Mouse (Mus musculus) erythroblast, adult 5-6 weeks (primary cell): ENCODE measurements at regions not wholly inside any gene's neighbourhood (a gene's known extent, or its start where the extent isn't known, plus 50 kb on each side); places are given as distances from the start of the nearest gene placed in this dataset.

ENCODE experiments used
- ATAC-seq: replicated peaks from 2 replicates; pipeline ENCODE4 v1.8.0; 2016; ENCODE audit warnings: moderate number of reproducible peaks, mild to moderate bottlenecking, moderate TSS enrichment, inconsistent platforms; ENCODE audit not compliant: poor library complexity, low FRiP score, severe bottlenecking

GRCm38 (mm10) chr9:115476205-115476604, 166.0 kb upstream of the Stt3b start:
- ATAC-seq, result no peak

GRCm38 (mm10) chr9:115477556-115478220, 167.5 kb upstream of the Stt3b start:
- no peak for ATAC-seq

DNA sequence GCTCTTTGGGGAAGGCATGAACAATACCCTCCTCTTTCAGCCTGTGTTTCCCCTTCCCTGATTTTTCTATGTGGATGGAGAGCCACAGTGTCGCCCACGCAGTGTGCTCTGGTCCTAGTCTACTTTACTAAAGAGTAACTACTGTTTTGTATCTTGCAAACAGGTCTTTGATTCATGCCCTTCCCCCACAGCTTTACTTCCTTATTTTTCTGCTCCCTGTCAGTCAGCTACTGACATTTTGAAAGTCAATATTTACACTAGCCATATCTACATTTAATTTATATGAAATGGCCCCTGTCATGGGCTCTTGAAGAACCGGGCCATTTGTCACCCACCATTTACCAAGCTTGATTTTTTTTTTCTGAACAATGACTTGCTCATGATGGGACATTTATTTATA, 168.7 kb upstream of the Stt3b start:
- no peak for ATAC-seq

DNA sequence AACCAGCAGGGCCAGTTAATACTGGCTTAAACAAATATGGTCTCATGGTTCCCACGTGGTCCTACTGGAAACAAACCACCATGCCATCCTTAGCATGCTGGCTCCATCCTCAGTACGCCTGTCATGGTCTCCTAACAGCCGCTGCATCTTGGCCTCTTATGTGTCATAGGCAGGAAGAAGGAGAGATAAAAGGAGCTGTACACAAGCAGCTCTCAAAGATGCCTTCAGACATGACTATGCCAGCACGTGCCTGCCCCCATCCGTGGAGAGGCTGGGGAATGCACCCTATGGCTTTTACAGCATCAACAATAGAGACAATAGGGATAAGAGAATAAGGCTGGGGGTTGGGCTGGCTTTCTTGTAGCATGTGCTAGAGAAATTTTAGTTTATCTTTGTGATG, 171.0 kb upstream of the Stt3b start:
- no peak for ATAC-seq

DNA sequence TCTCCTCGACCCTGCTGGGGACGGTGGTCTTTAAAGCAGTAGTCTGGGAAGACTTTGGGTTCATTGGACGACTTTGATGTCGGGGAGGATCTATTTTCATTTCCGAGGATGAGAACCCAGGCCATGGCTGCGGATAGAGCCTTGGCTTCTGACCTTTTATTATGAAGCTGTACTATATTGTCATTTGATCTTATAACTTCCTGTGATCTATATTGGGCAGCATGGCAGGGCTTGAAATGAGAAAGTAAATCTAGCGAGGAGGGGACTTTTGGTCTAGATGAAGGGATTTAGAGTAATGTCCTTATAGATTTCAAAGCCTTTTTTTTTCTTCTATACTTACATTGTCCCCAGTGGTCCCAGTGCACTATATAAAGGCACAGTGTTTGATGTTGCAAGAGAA, 172.8 kb upstream of the Stt3b start:
- no peak for ATAC-seq

- no peak for ATAC-seq
These were observed 173.5 kb upstream of the Stt3b start for GRCm38 (mm10) chr9:115483721-115484120.

DNA sequence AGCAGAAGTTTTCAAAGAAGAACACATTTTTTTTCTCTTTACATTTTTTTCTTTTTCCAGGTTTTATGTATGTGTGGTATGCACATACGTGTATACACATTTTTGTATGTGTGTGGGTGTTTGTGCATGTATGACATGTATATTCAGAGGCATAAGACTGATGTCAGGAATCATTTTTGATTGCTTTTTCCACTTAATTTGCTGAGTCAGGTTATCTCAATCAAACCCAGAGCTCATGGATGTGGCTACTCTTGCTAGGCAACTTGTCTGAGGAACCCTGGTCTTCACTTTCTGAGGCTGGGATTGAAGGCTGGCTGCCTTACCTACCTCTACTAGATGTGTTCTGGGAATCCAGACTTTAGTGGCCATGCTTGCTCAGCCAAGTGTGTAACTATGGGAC, 174.2 kb upstream of the Stt3b start:
- no peak for ATAC-seq

DNA sequence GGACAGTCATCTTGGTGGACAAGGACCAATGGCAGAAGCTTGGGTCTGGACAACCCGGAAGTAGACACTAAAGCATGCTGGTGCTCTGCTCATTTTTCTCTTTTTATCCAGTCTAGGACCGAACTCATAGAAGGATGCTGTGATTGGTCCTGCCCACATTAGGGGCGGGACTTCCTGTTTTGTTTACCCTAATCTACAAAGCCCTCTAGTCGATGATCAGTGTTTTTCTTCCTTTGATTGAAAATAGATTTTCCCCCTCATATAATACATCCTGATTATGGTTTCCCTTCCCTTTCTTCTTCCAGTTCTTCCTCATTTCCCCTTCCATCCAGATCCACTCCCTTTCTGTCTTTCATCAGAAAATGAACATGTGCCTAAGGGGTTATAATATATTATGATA, 175.0 kb upstream of the Stt3b start:
- ATAC-seq, result no peak

DNA sequence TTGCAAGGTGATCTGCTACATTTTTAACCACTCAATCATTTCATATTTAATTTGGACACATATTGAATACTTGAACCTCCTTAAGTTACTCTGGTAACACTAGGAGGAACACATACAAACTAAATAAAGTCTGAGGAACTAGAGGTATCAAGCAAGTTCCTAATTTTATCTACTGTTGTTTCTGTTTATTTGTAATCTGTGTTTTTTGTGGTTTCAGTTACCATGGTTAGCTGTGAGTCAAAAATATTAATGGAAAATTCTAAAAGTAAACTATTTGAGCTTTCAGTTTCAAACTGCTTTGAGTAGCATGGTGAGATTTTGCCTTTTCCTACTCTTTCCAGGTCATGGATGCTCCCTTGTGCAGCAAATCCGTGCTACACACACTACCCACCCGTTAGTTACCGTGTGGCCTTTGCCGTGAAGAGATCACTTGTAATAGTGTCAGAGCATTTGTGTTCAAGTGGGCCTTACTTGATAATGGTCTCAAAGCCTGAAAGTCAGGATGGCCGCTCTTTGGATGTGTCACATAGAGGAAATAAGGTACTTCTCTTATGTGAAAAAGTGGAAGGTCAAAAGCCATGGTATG, 177.0 kb upstream of the Stt3b start:
- no peak for ATAC-seq

- no peak for ATAC-seq
These were observed 178.9 kb upstream of the Stt3b start for GRCm38 (mm10) chr9:115488913-115489809.

DNA sequence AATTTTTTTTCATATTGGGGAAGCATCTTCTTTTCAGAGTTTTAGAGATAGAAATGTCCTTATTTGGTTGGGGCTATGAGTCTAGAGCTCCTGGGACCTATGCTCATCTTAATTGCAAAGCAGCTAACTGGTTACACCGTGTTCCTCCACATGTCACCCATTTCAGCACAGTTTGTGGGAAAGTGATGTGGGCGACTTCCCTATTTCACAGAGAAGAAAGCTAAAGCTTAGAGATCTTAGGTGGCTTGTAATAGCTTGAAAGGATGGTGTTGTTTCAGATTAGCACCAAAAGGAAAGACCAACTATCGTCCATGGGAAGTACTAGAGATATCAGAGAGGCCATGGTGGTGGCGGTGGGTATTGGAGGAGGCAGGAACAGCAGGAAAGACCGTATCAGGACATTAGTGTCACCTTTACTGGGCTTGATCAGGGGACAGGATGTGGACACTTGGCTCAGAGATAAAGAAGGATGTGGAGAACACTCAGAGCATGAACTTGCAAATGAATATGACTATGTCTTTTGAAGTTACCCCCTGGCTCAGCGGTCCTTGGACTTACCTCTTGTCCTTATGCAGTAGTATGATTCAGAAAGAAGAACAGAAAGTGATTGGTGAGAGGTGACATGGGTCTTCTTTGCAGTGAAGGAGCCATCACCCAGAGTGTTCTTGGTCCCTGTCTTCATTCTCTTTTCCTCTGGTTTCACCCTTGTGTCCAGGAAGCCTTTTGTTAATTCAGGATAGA, 182.4 kb upstream of the Stt3b start:
- no peak for ATAC-seq

- no peak for ATAC-seq
These were observed 183.5 kb upstream of the Stt3b start for GRCm38 (mm10) chr9:115493765-115494164.

DNA sequence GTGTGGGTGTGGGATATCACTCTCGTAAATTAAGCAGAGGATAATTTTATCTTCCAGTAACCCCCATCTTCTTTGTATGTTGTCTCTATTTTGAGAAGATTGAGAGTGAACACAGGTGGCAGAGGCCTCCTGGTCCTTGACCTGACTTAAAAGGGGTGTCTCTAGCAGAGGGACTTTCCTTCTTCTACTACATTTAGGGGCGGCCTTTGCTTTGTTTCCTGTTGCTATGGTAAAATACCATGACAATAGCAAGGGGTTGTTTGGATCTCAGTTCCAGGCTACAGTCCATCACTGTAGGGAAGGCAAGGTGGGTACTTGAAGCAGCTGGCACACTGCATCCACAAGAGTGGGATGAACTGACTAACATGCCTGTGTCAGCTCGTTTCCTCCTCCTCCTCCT, 189.3 kb upstream of the Stt3b start:
- no peak for ATAC-seq

DNA sequence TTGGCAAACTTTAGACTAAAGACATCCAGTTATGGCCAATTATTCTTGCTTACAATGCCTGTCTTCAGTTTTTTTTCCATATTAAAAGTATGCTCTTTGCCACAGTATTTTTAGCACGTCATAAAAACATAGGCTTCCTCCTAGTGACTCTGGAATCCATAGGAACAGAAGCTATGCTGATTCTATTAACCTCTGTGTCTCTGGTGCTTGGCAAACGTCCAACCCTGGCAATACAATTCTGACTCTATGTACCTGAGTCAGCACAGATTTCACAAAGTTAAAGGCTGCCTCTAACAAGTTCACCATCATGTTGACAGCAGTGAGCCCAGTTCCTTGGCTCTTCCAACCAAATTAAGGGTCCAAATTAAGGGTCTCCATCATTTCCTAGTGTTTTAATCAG, 194.6 kb upstream of the Stt3b start:
- ATAC-seq, result no peak

DNA sequence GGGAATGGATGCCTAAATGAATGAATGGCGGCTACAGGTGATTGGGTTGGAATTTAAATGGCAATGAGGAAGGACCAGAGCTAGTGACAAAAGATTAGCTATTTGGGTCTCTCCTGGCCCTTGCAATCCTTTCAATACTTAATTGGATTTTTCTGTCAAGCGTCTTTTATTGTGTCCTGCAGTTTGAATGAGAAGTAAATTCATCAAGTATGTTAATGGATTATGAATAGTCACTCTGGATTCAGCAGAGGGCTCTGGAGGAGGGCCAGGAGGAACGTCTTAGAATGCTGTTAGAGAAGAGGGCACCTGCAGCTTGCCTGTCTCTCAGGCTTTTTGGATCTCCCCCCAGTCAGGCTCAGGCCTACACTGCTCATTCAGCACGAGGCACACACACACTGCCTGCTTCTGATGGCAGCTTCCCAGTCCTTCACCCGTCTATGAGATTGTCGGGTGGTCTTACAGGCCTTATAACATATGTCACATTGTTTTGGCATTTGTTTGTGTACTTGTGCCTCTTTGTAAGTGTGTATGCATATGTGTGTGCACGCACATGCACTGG, 197.0 kb upstream of the Stt3b start:
- ATAC-seq, result no peak

DNA sequence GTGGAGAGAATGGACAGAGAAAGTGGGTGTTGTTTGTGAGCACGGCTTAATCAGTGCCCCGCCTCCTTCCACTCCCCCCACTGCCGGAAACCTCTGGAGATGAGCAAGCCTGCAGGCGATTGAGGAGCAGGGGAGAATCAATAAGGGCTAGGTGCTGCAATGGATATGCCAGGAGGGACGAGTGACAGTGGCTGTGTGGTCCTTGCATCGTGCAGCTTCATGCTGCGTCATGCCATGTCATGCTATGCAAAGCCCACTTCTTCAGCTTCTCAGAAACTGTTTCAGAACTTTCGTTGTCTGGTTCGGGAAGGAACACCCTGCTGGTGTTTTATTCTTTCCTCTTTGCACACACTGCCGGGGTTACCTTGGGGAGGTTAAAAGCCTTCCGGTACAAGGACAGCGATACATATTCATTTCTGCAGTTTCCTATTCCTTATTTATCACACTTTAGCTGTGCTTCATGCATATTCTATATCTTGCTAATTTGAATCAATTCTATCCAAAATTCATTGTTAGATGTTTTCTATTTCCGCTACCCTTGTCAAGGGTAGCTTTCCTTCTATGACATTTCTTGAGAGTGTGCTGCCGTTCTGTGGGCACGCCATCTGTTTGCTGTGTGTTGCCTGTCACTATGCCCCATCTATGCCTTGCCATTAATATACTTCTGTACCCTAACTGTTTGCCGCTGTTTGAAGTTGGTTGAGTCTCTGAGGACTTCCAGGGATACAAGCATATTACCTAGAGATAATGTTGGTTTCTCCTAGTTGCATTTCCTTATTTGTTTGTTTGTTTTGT, 202.8 kb upstream of the Stt3b start:
- ATAC-seq, result no peak

GRCm38 (mm10) chr9:115517903-115518302, 207.7 kb upstream of the Stt3b start:
- peak; percentile 60 for ATAC-seq

- ATAC-seq, result no peak
These were observed 213.9 kb upstream of the Stt3b start for GRCm38 (mm10) chr9:115524161-115524560.

- ATAC-seq, result no peak
These were observed 214.4 kb upstream of the Stt3b start for GRCm38 (mm10) chr9:115524591-115524990.
